Mouse (Mus musculus) CD8-positive naive resting alpha-beta T cell, adult 2 months (primary cell): Measurements from ENCODE around the gene Ethe1.
A peak's percentile ranks its signal among the peaks of the same experiment; 100 is the strongest.

Source experiments
- DNase-seq, 2 experiments: peaks; one replicate each; pipeline ENCODE4 v3.0.0; 2022; ENCODE audit warnings: low read depth in 2 of 2, low spot score in 2 of 2

Ethe1 gene

DNA sequence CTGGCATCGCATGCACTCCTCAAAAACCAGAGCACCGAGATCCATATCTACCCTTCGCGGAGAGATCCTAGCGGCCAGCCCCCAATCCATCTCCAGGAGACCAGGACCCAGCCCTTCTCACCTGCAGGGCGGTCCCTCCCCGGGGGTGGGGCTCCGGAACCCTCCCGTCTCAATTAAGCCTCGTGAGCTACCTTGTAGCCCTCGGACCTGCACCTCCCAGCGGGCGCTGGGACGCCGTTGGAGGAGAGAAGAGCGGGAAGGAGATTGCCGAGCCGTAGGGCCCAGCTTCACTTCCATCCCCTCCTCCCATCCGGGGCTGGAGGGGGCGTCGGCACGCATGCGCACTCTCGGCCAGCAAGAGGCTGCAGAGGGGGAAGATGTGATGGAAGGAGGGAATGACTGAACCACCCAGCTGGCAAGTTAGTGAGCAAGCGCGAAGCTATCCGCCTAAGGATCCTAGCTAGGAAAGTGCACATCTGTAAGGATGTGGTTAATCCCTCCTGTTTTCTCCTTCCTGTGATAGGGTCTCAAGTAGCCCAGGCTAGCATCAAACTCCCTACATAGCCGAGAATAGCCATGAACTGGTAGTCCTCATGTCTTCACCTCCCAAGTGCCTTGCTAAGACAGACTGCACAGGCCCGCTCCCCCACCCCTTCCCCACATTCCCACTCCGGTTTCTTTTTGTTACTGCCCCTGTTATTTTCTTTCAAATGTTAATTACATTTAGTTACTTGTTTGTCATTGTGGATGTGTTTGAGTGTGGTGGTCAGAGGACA lies at the start of gene Ethe1, which contains the start of gene Zfp575:
TSS of gene Ethe1 (plus strand) at position 214 of the 776 bp plus-strand sequence.
TSS of gene Zfp575 (minus strand) at position 312 of the 776 bp plus-strand sequence.
- DNase-seq, result no peak

DNA sequence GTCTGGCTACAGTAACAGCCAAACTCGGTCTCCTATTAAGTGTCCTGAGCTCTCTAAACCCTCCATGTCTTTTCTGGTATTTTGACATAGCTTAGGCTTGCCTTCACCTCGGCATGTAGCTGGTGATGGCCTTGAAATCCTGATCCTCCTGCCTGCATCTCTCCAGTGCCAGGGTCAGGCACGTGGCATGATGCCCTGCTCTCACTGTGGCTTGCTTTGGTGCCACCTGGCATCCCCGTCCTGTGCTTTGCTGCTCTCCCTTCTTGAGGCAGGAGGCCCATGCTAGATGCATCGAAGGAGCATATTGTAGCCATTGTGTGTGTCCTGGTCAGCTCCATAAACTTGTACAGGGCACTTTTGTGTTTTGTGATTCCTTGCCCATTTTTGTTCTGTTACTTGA lies 49.8 kb upstream of the Ethe1 start:
- no peak for DNase-seq

DNA sequence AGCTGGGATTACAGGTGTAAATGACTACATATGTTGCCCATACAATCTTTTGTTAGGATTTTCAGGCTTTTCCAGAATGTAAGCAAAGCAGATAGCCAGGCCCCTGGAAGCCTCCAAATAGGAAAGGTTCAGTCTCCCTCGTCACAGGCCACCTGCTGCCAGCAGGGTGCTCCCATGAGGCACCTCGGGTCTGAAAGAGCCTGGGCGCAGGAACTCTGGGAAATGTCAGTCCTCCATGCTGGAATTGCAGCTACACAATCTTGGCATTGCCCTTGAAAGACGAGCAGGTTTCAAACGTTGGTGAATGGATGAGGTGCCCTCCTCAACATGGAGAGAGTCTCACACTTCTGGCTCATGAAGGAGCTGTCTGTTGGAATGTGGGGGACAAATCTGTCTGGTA lies 49.2 kb upstream of the Ethe1 start:
- no peak for DNase-seq

DNA sequence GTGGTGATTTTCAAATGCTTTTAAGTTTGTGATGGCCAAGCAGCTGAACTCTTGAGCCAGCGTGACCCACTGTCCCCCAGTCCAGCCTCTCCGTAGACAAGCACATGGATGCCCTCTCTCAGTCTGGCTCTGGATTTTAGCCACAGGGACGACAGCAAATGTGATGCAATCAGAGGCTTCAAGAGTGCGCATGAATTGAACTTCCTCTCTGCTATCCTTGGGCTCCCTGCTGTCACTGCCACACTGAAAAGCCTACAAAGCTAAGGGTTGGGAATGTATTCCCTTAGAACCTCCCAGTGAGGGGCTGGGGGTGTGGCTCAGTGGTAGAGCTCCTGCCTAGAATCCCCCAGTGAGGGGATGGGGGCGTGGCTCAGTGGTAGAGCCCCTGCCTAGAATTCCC lies 48.6 kb upstream of the Ethe1 start:
- DNase-seq, result no peak

DNA sequence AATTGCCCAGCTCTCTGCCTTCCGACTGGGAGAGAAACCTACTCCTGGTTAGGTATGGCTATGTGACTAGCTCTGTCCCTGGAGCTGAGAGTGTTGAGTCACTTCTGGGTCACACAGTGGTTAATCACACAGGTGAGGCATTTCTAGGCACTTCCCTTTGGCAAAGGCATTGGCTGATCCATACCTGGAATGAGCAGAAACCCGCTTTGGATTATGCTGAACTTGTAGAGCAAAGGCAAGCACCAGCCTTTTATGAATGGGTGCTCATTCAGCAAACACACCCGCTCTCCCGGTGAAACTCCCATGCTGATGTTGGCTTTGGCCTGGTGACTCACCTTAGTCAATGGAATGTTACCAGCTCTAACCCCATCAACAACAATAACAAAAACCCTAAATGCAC lies 47.7 kb upstream of the Ethe1 start:
- no peak for DNase-seq

DNA sequence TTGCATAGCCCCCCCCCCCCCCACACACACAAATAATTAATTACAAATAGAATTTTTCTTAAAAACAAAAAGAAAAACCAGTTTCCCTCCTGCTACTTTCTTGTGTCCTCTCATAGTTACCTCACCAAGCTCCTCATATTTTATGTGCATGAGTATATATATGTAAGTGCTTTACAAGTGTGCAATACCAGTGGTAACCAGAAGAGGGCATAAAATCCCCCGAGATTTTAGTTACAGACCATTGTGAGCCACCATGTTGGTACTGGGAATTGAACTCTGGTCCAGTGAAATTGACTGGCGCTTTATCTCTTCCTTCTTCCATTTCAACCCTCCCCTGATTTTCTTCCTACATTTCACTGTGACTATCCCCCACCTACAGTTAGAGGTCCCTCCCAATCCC lies 42.8 kb upstream of the Ethe1 start:
- DNase-seq, result no peak

DNA sequence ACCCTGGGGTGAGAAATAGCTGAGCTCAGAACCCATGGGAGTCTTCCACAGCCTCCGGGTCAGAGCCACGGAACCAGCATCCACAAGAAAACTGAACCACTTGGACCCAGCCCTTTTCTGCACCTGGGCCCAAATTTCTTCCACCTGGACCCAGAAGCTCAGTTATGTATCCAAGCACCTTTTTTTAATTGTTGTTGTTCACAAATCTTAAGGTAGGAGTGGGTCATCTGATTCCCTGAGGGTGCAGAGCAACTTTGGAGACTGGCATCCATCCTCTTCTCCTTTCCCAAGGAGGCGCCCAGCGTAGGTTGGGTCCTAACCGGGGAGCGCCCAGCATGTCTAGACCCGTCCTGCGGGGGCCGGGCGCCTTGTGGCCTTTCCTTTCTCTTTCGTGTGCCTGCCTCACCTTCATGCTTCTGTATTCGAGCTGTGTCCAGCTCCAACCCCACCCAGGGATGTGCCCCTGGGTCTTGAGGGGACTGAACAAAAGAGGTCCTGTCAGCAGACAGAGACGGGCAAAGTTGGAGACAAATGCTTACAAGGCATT lies 41.2 kb upstream of the Ethe1 start, which contains the start of the genes Pinlyp and Xrcc1:
TSS of gene Pinlyp (minus strand) at position 51 of the 547 bp plus-strand sequence.
TSS of gene Xrcc1 (plus strand) at position 222 of the 547 bp plus-strand sequence.
- no peak for DNase-seq

DNA sequence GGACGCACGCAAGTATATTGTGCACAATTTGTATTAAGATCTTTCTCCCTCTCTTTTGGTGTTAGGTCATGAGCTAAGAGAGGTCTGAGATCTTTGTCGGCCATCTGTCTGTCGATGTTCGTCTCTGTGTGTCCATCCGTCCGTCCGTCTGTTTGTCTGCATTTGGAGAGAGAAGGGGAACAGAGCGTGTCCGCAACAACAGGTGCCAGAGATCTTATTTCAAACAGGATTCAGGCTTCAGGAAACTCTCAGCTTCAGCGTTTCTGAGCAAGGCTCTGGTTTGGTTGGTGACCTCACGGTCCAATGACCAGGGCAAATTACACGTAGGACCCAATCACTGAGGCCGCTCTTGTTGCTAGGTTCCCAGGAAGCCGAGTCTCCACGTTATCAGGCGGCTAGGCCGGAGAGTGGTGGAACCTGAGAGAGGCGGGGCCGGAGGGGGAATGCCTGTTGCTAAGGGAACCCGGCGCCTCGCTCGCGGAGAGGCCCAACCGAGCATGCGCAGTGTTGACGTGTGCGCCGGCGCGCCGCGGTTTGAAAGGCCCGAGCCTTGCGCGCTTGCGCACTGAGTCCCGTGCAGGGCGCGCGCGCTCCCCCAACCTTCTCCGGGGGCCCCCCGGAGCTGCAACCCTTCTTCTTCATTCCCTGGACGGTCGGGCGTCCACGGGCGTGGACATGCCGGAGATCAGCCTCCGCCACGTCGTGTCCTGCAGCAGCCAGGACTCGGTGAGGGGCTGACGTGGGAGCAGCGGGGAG lies 40.5 kb upstream of the Ethe1 start:
- peak; percentile 98 to 99 for DNase-seq

DNA sequence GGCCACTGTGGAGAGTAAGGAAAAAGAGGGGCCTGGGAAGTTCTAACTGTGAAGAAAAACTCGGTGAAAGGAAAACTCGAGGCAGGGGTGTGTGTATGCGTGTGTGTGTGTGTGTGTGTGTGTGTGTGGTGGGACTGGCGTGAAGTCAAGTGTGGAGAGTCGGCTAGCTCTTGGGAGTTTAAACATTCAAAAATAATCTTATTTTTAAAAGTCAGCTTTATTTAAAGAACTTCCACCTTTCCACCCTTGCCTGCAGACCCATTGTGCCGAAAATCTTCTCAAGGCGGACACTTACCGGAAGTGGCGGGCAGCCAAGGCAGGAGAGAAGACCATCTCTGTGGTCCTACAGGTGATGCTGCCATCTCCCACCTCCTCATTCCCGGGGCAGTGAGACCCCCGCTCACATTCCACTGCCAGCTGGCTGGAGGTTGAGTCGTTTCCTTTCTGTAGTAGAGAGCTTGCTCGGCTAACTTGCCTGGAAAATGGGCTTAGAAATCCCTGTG lies 39.8 kb upstream of the Ethe1 start:
- DNase-seq, result no peak

DNA sequence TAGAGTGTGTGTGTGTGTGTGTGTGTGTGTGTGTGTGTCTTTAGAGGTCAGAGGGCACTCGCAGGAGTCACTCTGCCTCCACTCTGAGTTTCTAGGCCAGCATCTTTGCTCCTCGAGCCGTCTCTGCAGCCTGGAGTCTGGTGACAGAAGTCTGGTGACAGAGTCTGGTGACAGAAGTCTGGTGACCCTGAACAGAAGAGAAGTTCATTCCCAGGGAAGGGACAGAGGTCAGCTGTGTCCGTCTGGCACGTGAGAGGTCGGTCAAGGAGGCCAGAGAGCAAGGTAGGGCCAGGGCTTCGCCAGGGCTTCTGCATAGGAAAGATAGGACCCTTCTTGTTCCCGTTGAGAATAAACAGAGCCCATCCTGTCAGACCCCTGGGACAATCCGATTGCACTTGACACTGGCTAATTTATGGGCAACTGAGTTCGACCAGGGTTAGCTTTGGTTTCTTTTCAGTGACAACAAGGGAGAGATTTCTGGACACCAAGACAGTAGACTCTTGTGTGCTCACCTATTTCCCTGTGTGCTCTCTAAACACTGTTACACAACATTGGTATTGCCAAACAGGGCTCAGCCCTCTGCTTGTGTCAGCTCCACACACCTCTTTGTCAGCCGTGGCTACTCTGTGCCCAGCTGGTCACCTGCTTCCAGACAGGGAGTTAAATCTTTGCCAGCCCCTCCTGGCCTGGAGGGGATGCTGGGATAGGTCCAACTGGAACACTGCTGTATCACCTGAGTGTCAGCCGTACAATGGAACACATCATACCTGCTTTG lies 35.2 kb upstream of the Ethe1 start:
- DNase-seq, result no peak

DNA sequence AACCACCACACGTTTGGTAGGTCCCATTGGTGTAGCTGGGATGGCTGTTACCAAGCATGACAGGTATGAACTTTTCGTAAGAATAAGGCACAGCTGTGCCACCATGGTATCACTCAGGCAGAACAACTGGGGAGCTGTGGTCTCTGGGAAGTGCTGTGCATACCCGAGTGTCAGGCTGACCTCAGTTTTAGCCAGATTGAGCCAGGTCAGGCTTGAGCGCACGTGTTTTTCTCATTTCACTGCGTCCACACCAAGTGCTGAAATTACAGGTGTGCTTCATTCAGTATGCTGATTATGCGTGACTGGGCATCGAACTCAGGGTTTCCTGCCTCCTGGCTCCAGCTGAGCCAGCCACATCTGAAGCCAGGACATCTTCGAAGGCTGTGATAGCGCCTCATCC lies 31.6 kb upstream of the Ethe1 start:
- DNase-seq, result no peak

DNA sequence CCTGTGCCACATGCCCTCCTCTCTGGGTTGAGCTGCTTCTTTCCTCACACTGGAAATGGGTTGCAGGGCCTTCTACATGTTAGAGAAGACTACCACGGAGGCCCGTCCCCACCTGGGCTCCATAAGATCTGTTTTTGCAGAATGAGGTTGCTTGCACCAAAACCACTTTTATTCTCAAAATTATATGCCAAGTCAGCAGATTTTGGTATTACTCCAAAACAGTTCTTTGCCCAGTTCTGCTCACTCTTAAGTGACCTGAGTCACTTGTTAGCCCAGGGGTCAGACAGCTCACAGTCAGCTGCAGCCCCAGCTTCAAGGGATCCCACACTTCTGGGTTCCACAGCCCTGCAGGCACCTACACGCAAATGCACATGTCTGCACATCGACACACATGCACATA lies 25.9 kb upstream of the Ethe1 start:
- no peak for DNase-seq

DNA sequence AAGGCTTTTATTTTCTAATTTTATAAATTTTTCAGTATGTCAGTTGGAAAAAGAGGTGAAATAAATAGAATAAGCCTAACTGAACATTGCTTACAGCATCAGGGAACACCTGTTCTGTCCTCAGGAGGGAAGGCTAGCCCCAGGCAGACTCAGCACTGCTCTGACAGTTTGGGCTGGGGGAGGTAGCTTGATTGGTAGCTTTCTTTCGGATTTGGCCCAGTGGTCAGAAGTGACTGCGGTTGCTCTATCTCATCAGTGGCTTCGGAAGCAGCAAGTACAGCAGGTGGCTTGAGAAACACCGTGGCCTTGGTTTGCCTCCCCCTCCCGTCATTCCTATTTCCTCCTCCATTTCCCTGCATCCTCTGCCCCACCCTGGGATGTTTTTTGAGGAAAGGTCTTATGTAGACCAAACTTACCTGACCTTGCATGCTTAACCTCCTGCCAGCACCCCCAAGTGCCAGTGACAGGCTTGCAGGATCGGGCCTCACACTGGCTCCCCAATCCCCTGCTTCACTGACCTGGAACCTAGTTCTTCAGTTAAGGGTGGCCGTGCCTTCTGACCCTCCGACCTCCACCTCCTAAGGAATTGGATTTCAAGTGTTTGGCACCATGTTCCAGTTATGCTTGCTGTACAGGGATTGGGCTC lies 24.0 kb upstream of the Ethe1 start:
- no peak for DNase-seq

DNA sequence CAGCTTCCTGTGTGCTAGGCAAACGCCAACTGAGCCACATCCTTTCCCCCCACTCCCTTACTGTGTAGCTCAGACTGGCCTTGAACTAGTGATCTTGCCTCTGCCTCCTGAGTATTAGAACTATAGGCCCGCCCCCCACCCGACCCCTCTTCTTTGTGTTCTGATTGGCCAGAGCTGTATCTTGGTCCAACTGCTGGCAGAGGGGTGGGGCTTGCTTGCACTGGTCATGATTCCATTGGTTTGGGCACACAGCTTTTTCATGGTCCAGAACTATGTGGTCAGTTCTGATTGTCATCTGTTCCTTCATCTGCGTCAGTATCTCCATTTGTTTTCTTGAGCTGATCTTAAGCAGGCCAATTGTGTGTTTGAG lies 23.5 kb upstream of the Ethe1 start:
- DNase-seq, result no peak

DNA sequence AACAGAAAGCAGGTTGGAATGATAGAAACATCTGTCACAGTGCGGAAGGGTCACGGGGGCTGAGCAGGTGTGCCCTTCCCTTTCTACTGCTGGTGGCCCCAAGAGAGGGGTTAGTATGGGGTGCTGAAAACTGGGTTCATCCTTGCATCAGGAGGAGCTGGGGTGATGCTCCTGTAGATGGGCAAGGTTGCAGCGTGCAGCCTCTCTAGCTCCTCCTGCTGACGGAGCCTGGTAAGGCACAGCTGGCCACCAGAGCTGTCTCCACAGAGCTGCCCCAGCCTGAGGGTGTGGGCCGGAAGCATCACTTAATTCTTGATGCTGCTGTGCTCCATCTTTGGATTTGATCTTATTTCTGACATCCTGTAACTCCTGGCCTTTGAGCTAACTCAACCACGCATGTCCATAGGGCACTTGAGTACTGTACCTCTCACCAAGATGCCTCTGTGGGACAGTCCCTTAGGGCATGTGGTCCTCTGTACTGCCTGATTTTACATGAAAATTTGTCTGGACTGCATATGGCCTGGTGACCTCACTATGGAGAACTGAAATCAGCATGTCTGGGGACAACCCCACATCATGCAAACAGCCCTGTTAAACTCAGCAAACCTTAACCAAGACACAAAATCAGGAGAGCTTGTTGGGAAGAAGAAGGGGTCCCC lies 22.6 kb upstream of the Ethe1 start:
- peak; percentile 73 to 82 for DNase-seq

DNA sequence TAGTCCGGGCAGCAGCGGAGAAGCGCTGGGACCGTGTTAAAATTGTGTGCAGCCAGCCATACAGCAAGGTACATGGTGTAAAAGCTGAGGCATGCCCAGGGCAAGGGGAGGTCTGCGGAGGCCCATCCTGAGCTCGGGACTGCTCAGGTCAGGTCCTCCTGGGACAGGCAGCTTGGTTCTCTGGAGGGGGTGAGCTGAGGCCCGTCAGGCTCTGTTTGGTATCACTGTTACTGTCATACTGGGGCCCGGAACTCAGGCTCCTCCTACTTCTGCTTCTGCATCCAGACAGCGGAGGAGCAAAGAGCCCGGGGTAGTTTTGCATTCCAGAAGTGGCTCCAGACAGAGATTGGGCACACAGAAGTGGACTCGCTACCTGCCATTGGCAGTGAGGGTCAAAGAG lies 21.7 kb upstream of the Ethe1 start:
- no peak for DNase-seq

DNA sequence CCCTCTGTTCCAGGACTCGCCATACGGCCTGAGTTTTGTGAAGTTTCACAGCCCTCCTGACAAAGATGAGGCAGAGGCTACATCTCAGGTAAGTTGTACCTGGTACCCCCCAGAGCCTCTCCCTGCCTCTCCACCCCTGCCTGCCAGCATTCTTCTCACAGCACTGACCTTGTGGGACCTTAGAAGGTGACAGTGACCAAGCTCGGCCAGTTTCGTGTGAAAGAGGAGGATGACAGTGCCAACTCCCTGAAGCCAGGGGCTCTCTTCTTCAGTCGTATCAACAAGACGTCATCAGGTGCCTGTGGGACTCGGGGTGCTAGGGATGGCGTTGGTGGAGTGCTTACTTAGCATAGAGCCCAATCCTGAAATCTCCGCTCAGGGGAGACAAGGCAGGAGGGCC lies 21.1 kb upstream of the Ethe1 start:
- no peak for DNase-seq

DNA sequence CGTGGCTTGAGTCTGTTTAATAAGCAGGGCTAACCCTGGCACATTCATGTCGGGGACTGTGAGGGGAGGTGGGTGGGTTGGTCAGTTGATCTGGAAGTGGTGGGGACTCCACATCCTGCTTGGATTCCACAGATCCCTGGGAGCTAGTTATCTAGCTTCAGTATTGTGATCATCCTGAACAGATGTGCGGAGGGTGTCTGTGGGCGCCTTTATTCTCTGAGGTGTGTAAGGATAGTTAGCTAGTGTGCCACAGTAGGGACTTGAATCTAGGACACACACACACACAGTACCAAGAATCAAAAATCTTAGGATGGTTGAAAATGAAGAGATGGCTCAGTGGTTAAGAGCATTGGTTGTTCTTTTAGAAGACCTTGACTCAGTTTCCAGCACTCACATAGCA lies 18.8 kb upstream of the Ethe1 start:
- DNase-seq, result no peak

DNA sequence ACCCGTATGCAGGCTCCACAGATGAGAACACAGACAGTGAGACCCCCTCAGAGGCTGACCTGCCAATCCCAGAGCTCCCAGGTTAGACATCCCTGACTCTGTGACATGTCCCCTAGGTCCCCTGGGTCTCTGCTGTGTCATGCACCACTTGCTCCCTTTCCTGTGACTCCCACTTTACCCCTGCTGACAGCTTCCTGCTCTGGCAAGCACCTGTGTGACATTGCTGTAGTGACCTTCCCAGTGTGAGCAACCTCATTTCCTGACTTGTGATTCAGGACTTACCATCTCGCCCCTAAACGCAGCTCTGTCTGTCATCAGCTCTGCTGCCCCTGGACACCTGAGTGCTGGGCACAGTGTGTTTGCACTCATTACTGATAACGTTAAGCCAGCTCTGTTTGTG lies 16.3 kb upstream of the Ethe1 start:
- DNase-seq, result no peak

DNA sequence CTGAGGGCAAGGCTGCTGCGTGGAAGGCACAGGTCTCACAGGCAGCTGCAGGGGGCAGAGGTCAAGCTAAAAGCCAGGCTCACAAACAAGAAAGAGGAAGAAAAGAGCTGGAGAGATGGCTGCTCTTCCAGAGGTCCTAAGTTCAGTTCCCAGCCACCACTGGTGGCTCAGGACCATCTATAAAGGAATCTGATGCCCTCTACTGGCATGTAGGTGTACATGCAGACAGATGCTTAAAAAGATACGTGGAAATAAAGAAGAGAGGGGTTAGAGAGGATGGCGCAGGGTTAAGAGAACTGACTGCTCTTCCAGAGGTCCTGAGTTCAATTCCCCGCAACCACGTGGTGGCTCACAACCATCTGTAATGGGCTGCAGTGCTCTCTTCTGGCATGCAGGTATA lies 14.9 kb upstream of the Ethe1 start:
- no peak for DNase-seq
